Mouse (Mus musculus) heart, embryonic 15.5 days (tissue): ENCODE data around the gene Hist1h2bh. TPM values are rescaled to one million over a fixed set of nuclear protein-coding genes. Genes with fewer than 3 reads are reported as not detected.
"Not testable (repeated sequence)": the region's sequence is repeated elsewhere in the genome, so short reads cannot be mapped to it uniquely, and the experiment has no call there.

Experiments used
- ATAC-seq: fragments of 200-750 bp; cut with Nextera tagmentation; replicated peaks from 2 replicates; pipeline ENCODE4 v1.8.0; 2017; ENCODE audit warnings: low read depth, moderate TSS enrichment; ENCODE audit not compliant: insufficient number of reproducible peaks, insufficient read depth, low FRiP score
- H3K27ac ChIP-seq: fragments of 300-500 bp; sonication (generic); 2 replicates; pipeline ENCODE4 v1.5.1; 2015; ENCODE audit warnings: mild to moderate bottlenecking, inconsistent platforms
- H3K27me3 ChIP-seq: fragments of 300-500 bp; sonication (generic); 2 replicates; pipeline ENCODE4 v1.6.1; 2015; ENCODE audit warnings: inconsistent platforms
- H3K36me3 ChIP-seq: fragments of 300-500 bp; sonication (generic); 2 replicates; pipeline ENCODE4 v1.6.1; 2015; ENCODE audit warnings: mild to moderate bottlenecking, inconsistent platforms
- H3K4me1 ChIP-seq: fragments of 300-500 bp; sonication (generic); replicated peaks from 2 replicates; pipeline ENCODE4 v1.6.1; 2015; ENCODE audit warnings: inconsistent platforms
- H3K4me2 ChIP-seq: fragments of 300-500 bp; sonication (generic); 2 replicates; pipeline ENCODE4 v1.6.1; 2015; ENCODE audit warnings: inconsistent platforms, mild to moderate bottlenecking, moderate library complexity
- H3K4me3 ChIP-seq: fragments of 300-500 bp; sonication (generic); 2 replicates; pipeline ENCODE4 v1.5.1; 2015; ENCODE audit warnings: mild to moderate bottlenecking, inconsistent platforms
- H3K9ac ChIP-seq: fragments of 300-500 bp; sonication (generic); 2 replicates; pipeline ENCODE4 v1.6.1; 2015; ENCODE audit warnings: mild to moderate bottlenecking, inconsistent platforms
- H3K9me3 ChIP-seq: fragments of 300-500 bp; sonication (generic); replicated peaks from 2 replicates; pipeline ENCODE4 v1.6.1; 2016; ENCODE audit warnings: inconsistent platforms
- WGBS: fragments of 180-500 bp; shearing (Covaris S2); methylation state at CpG from one replicate; pipeline ENCODE4 v1.1.7; 2015; ENCODE audit warnings: mixed read lengths; 5-methylcytosine and 5-hydroxymethylcytosine counted together
- polyA plus RNA-seq: library from polyadenylated mRNA; unstranded; fragments of >200 nt; fragmentation: Nextera tagmentation; extraction: Ambion mirVana; gene quantifications from 2 replicates; pipeline ENCODE4 v1.2.1, GENCODE M21; 2015

Gene Hist1h2bh
- polyA plus RNA-seq, 1 experiment from 2014 or later = 0.74 TPM

- H3K27ac ChIP-seq = peak overlapping the region; percentile 97
- H3K27me3 ChIP-seq, H3K9me3 ChIP-seq, ATAC-seq, H3K36me3 ChIP-seq: not testable (repeated sequence)
- peaks cover 39% of the 10 kb centered on the region for H3K4me1 ChIP-seq
- peak overlapping the region; percentile 54 for H3K4me3 ChIP-seq
- H3K9ac ChIP-seq = peak overlapping the region; percentile 58
- peak overlapping the region; percentile 73 for H3K4me2 ChIP-seq
- WGBS = 13% methylated on average over 20 of the region's 20 CpGs
Measured at GRCm38 (mm10) chr13:23573034-23573897, 30.1 kb upstream of the Hist1h2bh start.

GRCm38 (mm10) chr13:23572218-23573033 lies 29.2 kb upstream of the Hist1h2bh start:
- Histone ChIP-seq H3K27me3 (no peaks in the 10 kb centered on the region), H3K4me1 (peaks cover 39% of the 10 kb centered on the region), H3K4me3 (peak overlapping the region; percentile 54), H3K36me3 (no peaks in the 10 kb centered on the region), H3K9me3 (no peaks in the 10 kb centered on the region), H3K9ac (peak overlapping the region; percentile 58), H3K27ac (peak overlapping the region; percentile 97), H3K4me2 (peak overlapping the region; percentile 73)
- ATAC-seq = no peak
- 41% methylated on average over 2 of the region's 2 CpGs for WGBS

GRCm38 (mm10) chr13:23571504-23572217 lies 28.5 kb upstream of the Hist1h2bh start:
- H3K9ac ChIP-seq = peak overlapping the region; percentile 58
- H3K4me2 ChIP-seq = peak overlapping the region; percentile 73
- H3K9me3 ChIP-seq, H3K27me3 ChIP-seq, H3K36me3 ChIP-seq, ATAC-seq: not testable (repeated sequence)
- WGBS = under 1% methylated on average over 17 of the region's 34 CpGs
- H3K4me1 ChIP-seq = peaks cover 34% of the 10 kb centered on the region
- peak overlapping the region; percentile 97 for H3K27ac ChIP-seq
- peak overlapping the region; percentile 54 for H3K4me3 ChIP-seq

GRCm38 (mm10) chr13:23571022-23571503 lies 27.9 kb upstream of the Hist1h2bh start, which contains the start of the genes Hist1h2ae and Hist1h2bg:
TSS of gene Hist1h2ae (minus strand) at chr13:23571220.
TSS of gene Hist1h2bg (plus strand) at chr13:23571396.
- H3K9me3 ChIP-seq = no peaks in the 10 kb centered on the region
- under 1% methylated on average over 18 of the region's 18 CpGs for WGBS
- peak within 1 kb of the TSS; percentile 97 for H3K27ac ChIP-seq
- peak within 1 kb of the TSS; percentile 54 for H3K4me3 ChIP-seq
- H3K9ac ChIP-seq = peak within 1 kb of the TSS; percentile 58
- H3K4me1 ChIP-seq = peaks cover 28% of the 10 kb centered on the region
- H3K36me3 ChIP-seq = no peaks in the 10 kb centered on the region
- peak within 1 kb of the TSS; percentile 73 for H3K4me2 ChIP-seq
- peak; percentile 86 for ATAC-seq
- H3K27me3 ChIP-seq = no peaks in the 10 kb centered on the region

GRCm38 (mm10) chr13:23570261-23571021 lies 27.2 kb upstream of the Hist1h2bh start:
- not testable (repeated sequence) for H3K9me3 ChIP-seq, H3K27me3 ChIP-seq, H3K36me3 ChIP-seq
- Histone ChIP-seq H3K4me1 (peaks cover 26% of the 10 kb centered on the region), H3K4me3 (peak overlapping the region; percentile 54), H3K27ac (peak overlapping the region; percentile 97), H3K4me2 (peak overlapping the region; percentile 73), H3K9ac (peak overlapping the region; percentile 53)
- 2% methylated on average over 27 of the region's 41 CpGs for whole genome bisulfite sequencing
- ATAC-seq = 0 out of 2 replicates have a peak, but pooled peaks have one; percentile 4

GRCm38 (mm10) chr13:23564482-23564881 lies 21.3 kb upstream of the Hist1h2bh start:
- 82% methylated on average over 2 of the region's 2 CpGs for WGBS
- no peak overlapping the region for H3K27ac ChIP-seq

GRCm38 (mm10) chr13:23562699-23563462 lies 19.7 kb upstream of the Hist1h2bh start:
- peak overlapping the region; percentile 57 for H3K9ac ChIP-seq
- H3K4me1 ChIP-seq = peaks cover 2% of the 10 kb centered on the region; the same call in 1 of the 2 replicates
- 3% methylated on average over 18 of the region's 18 CpGs for WGBS
- H3K36me3 ChIP-seq = no peaks in the 10 kb centered on the region
- H3K4me2 ChIP-seq = peak overlapping the region; percentile 66
- H3K4me3 ChIP-seq = peak overlapping the region; percentile 58
- ATAC-seq = peak; percentile 36
- peak overlapping the region; percentile 94 for H3K27ac ChIP-seq
- no peaks in the 10 kb centered on the region for H3K27me3 ChIP-seq
- no peaks in the 10 kb centered on the region for H3K9me3 ChIP-seq

More at GRCm38 (mm10) chr13:23564482-23564881, 21.3 kb upstream of the Hist1h2bh start:
- peaks cover 2% of the 10 kb centered on the region; the same call in 1 of the 2 replicates for H3K4me1 ChIP-seq
- no peak for ATAC-seq
- no peak overlapping the region for H3K9ac ChIP-seq
- H3K36me3 ChIP-seq = no peaks in the 10 kb centered on the region
- no peaks in the 10 kb centered on the region for H3K27me3 ChIP-seq
- no peak overlapping the region for H3K4me3 ChIP-seq
- H3K4me2 ChIP-seq = no peak overlapping the region
- H3K9me3 ChIP-seq = no peaks in the 10 kb centered on the region

GRCm38 (mm10) chr13:23561883-23562659 lies 18.9 kb upstream of the Hist1h2bh start, which contains the start of gene Hist1h3e:
TSS of gene Hist1h3e (minus strand) at chr13:23562369.
- H3K4me1 ChIP-seq, H3K27me3 ChIP-seq, H3K9me3 ChIP-seq, H3K36me3 ChIP-seq: not testable (repeated sequence)
- H3K9ac ChIP-seq = peak within 1 kb of the TSS; percentile 59
- peak within 1 kb of the TSS; percentile 94 for H3K27ac ChIP-seq
- H3K4me2 ChIP-seq = peak within 1 kb of the TSS; percentile 66
- H3K4me3 ChIP-seq = peak within 1 kb of the TSS; percentile 58
- under 1% methylated on average over 53 of the region's 67 CpGs for WGBS
- ATAC-seq = peak; percentile 91

- 0% methylated on average over 2 of the region's 5 CpGs for WGBS
- not testable (repeated sequence) for H3K9me3 ChIP-seq, H3K27me3 ChIP-seq, H3K36me3 ChIP-seq, H3K4me1 ChIP-seq, ATAC-seq
- H3K27ac ChIP-seq = peak overlapping the region; percentile 94
- peak overlapping the region; percentile 58 for H3K4me3 ChIP-seq
- peak overlapping the region; percentile 66 for H3K4me2 ChIP-seq
- peak overlapping the region; percentile 59; the same call in 1 of the 2 replicates for H3K9ac ChIP-seq
Measured at GRCm38 (mm10) chr13:23561531-23561882, 18.3 kb upstream of the Hist1h2bh start.
